ENCODE assay signal across 13 mouse cellular contexts in the genomic region with DNA sequence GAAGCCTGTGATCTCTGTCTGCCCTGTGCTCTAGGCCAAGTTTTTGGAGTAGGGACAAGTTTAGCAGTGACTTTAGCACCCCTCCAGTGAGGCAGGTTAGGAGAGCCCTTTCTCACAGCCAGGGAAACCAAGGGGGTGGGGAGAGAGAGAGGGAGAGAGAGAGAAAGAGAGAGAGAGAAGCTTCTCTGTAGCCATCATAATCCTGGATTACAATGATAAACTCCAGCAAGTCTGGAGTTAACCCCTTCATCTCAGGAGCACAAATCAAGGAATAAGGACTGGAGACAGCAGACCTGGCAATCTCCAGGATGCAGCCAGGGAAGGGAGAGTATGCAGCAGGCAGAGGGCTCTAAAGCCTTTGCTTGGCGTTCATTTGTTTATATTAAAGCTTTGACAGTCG. TPM values are rescaled to one million over a fixed set of nuclear protein-coding genes. Genes with fewer than 3 reads are reported as not detected.
DNase-seq lines count a peak whose midpoint lies in the region; ATAC-seq and TF ChIP-seq lines count a peak whose summit lies in the region.
"Had no signal": no experiment of that assay in that cellular context is flagged by ENCODE, and none has a peak within 500 bp of the region (broad histone marks: within the 10 kb centered on the region; RNA-seq: fewer than 3 reads in every experiment).

No protein-coding gene starts in this region.

- H3K4me3 ChIP-seq in heart, embryonic 10.5 days: no peak overlapping the region
- H3K4me3 ChIP-seq in midbrain, embryonic 10.5 days: no peak overlapping the region
- no peak overlapping the region for H3K4me3 ChIP-seq in midbrain, postnatal 0 days (ENCODE audit: low read depth, low read length)
- no peak overlapping the region for H3K4me3 ChIP-seq in hindbrain, embryonic 14.5 days (replicated peaks; ENCODE audit: low read length)
- H3K4me3 ChIP-seq in olfactory bulb, adult 2 months (ENCODE audit: insufficient read depth, low read depth, low read length): no peak overlapping the region

- H3K27ac ChIP-seq in heart, embryonic 10.5 days: peak overlapping the region; percentile 78
- H3K27ac ChIP-seq in midbrain, embryonic 10.5 days (replicated peaks): peak overlapping the region; percentile 86
- H3K27ac ChIP-seq in midbrain, postnatal 0 days (ENCODE audit: low read depth, low read length): no peak overlapping the region
- peak overlapping the region; percentile 83 for H3K27ac ChIP-seq in hindbrain, embryonic 14.5 days
- H3K27ac ChIP-seq in olfactory bulb, adult 2 months (ENCODE audit: insufficient read depth, low read depth, low read length): 0 out of 2 replicates have a peak overlapping the region, but pooled peaks have one; percentile 13

- TF ChIP-seq CTCF in midbrain, postnatal 0 days (IDR thresholded peaks at IDR 0.05): no peak
- no peak for TF ChIP-seq CTCF in olfactory bulb, adult 2 months (IDR thresholded peaks at IDR 0.05; ENCODE audit: insufficient read depth, low read depth, low read length)

- 44% methylated on average over 2 of the region's 2 CpGs for WGBS in heart, embryonic 10.5 days
- WGBS in midbrain, embryonic 10.5 days: 31% methylated on average over 2 of the region's 2 CpGs
- WGBS in midbrain, postnatal 0 days: 16% methylated on average over 2 of the region's 2 CpGs
- WGBS in hindbrain, embryonic 14.5 days: 33% methylated on average over 2 of the region's 2 CpGs
- WGBS in olfactory bulb, adult 2 months: 53% methylated on average over 2 of the region's 2 CpGs

- no peaks in the 10 kb centered on the region for H3K27me3 ChIP-seq in heart, embryonic 10.5 days (ENCODE audit: insufficient read depth, poor library complexity, severe bottlenecking)
- H3K27me3 ChIP-seq in midbrain, embryonic 10.5 days (ENCODE audit: low read depth, poor library complexity, severe bottlenecking): 0 out of 2 replicates have a peak, but pooled peaks cover 7% of the 10 kb centered on the region
- no peaks in the 10 kb centered on the region for H3K27me3 ChIP-seq in midbrain, postnatal 0 days (ENCODE audit: insufficient read depth, low read length)
- H3K27me3 ChIP-seq in hindbrain, embryonic 14.5 days (ENCODE audit: control insufficient read depth, insufficient read depth, low read length): no peaks in the 10 kb centered on the region

- peaks cover 91% of the 10 kb centered on the region for H3K4me1 ChIP-seq in heart, embryonic 10.5 days
- H3K4me1 ChIP-seq in midbrain, embryonic 10.5 days: peaks cover 92% of the 10 kb centered on the region
- peaks cover 21% of the 10 kb centered on the region for H3K4me1 ChIP-seq in midbrain, postnatal 0 days (ENCODE audit: insufficient read depth, low read length)
- peaks cover 54% of the 10 kb centered on the region for H3K4me1 ChIP-seq in hindbrain, embryonic 14.5 days (replicated peaks; ENCODE audit: control insufficient read depth, insufficient read depth, low read length)
- H3K4me1 ChIP-seq in olfactory bulb, adult 2 months (ENCODE audit: control insufficient read depth, insufficient read depth, low read length): peaks cover 67% of the 10 kb centered on the region

- TF ChIP-seq POLR2A in olfactory bulb, adult 2 months (IDR thresholded peaks at IDR 0.05; ENCODE audit: insufficient read depth, low read depth, low read length): no peak

- ATAC-seq in midbrain, postnatal 0 days (ENCODE audit: low FRiP score): no peak
- no peak for ATAC-seq in hindbrain, embryonic 14.5 days (ENCODE audit: low FRiP score)
- ATAC-seq: activated CD4-positive, CD25-positive, alpha-beta regulatory T cell, adult 4 months had no signal

- H3K9me3 ChIP-seq in heart, embryonic 10.5 days: no peaks in the 10 kb centered on the region
- no peaks in the 10 kb centered on the region for H3K9me3 ChIP-seq in midbrain, embryonic 10.5 days (replicated peaks)
- no peaks in the 10 kb centered on the region for H3K9me3 ChIP-seq in midbrain, postnatal 0 days (ENCODE audit: low read length)
- no peaks in the 10 kb centered on the region for H3K9me3 ChIP-seq in hindbrain, embryonic 14.5 days (ENCODE audit: control insufficient read depth, low read length)

- H3K4me2 ChIP-seq in midbrain, postnatal 0 days (ENCODE audit: low read depth, low read length, poor library complexity, severe bottlenecking): no peak overlapping the region
- H3K4me2 ChIP-seq in hindbrain, embryonic 14.5 days (replicated peaks): no peak overlapping the region

- intact Hi-C loops in heart, postnatal 14 days (cut with DNase I): no loop called here

- H3K36me3 ChIP-seq in heart, embryonic 10.5 days: peaks cover 49% of the 10 kb centered on the region
- peaks cover 7% of the 10 kb centered on the region for H3K36me3 ChIP-seq in midbrain, embryonic 10.5 days
- H3K36me3 ChIP-seq in midbrain, postnatal 0 days (ENCODE audit: insufficient read depth, low read length): no peaks in the 10 kb centered on the region
- no peaks in the 10 kb centered on the region for H3K36me3 ChIP-seq in hindbrain, embryonic 14.5 days (replicated peaks; ENCODE audit: control insufficient read depth, insufficient read depth)

- no peak for DNase-seq in heart, embryonic 10.5 days (ENCODE audit: low spot score)
- no peak for DNase-seq in heart, postnatal 14 days
- DNase-seq in midbrain, embryonic 10.5 days (ENCODE audit: low spot score): no peak
- DNase-seq in midbrain, postnatal 0 days (ENCODE audit: low spot score): no peak
- no peak for DNase-seq in hindbrain, embryonic 14.5 days (ENCODE audit: low spot score)
- DNase-seq in right cerebral cortex, postnatal 4 days: no peak
- no peak for DNase-seq in adrenal gland, adult 8-10 months
- DNase-seq: cerebellum, adult 9-10 months; kidney, postnatal 10 days; lung, postnatal 14 days; thymus, postnatal 4 days had no signal

- H3K9ac ChIP-seq in midbrain, postnatal 0 days (replicated peaks; ENCODE audit: low read length, poor library complexity, severe bottlenecking): no peak overlapping the region
- H3K9ac ChIP-seq in hindbrain, embryonic 14.5 days: no peak overlapping the region

RNA-seq across cellular contexts. Expression of gene BC034090, which starts 8.6 kb away (rescaled TPM):
- polyA plus RNA-seq in heart, embryonic 10.5 days (2016; fragmentation: Nextera tagmentation; extraction: Ambion mirVana): 6.0 and 6.5 TPM in 2 replicates
- total RNA-seq in heart, postnatal 14 days (2021): 10 to 100 TPM; 35.9 to 41.2 TPM
- 5.2 and 7.4 TPM in 2 replicates for polyA plus RNA-seq in midbrain, embryonic 10.5 days (2016; fragmentation: Nextera tagmentation; extraction: Ambion mirVana)
- 7.3 and 11.2 TPM in 2 replicates for total RNA-seq in midbrain, postnatal 0 days (2014; rRNA removed)
- polyA plus RNA-seq in midbrain, postnatal 0 days (2015; fragmentation: Nextera tagmentation; extraction: Ambion mirVana): 1.9 TPM in 2 replicates
- polyA plus RNA-seq in hindbrain, embryonic 14.5 days (2014; fragmentation: Nextera tagmentation; extraction: Ambion mirVana): 4.0 and 4.1 TPM in 2 replicates
- polyA plus RNA-seq in olfactory bulb, adult 2 months (2012; ENCODE audit: insufficient read depth, insufficient read length, low replicate concordance, missing spikeins): not detected in 2 replicates
- 10 to 100 TPM; 28.2 to 60.1 (median 36.1) TPM for total RNA-seq in adrenal gland, adult 8-10 months (2022)
